22 mouse cellular contexts compared by ENCODE assay signal in the genomic region with DNA sequence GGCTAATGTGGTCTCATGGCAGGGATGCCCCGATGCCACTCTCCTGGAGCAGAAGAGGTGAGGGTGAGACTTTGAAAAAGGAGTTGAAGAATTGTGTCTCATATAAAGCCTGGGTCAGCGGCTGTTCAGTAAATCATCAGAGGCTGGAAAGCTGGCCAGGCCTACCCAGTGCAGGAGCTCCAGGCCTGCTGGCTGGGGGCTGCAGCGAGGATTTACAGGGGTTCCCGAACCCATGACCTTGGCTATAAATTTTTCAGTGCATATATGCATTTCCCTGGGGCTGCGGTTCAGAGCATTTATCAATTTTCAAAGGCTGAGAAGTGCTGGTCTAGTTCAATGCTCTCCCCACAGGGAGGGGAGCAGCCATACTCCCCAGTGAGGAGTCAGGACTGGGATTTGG.
DNase-seq lines count a peak whose midpoint lies in the region; ATAC-seq and TF ChIP-seq lines count a peak whose summit lies in the region.
"Had no signal": no experiment of that assay in that cellular context is flagged by ENCODE, and none has a peak within 500 bp of the region (broad histone marks: within the 10 kb centered on the region; RNA-seq: fewer than 3 reads in every experiment).

No protein-coding gene starts in this region.

- H3K36me3 ChIP-seq in intestine, embryonic 16.5 days (ENCODE audit: control insufficient read depth, insufficient read depth, low read length) = no peaks in the 10 kb centered on the region
- no peaks in the 10 kb centered on the region for H3K36me3 ChIP-seq in intestine, postnatal 0 days (ENCODE audit: control insufficient read depth, insufficient read depth)
- no peaks in the 10 kb centered on the region for H3K36me3 ChIP-seq in midbrain, embryonic 13.5 days
- H3K36me3 ChIP-seq in midbrain, postnatal 0 days (ENCODE audit: insufficient read depth, low read length) = no peaks in the 10 kb centered on the region
- H3K36me3 ChIP-seq in embryonic facial prominence, embryonic 10.5 days (replicated peaks) = no peaks in the 10 kb centered on the region
- no peaks in the 10 kb centered on the region for H3K36me3 ChIP-seq in neural tube, embryonic 11.5 days (ENCODE audit: control insufficient read depth, insufficient read depth, low read length)
- H3K36me3 ChIP-seq in thymus, adult 2 months (ENCODE audit: control insufficient read depth, insufficient read depth, low read length) = no peaks in the 10 kb centered on the region
- H3K36me3 ChIP-seq: embryonic facial prominence, embryonic 15.5 days; forebrain, embryonic 15.5 days; G1E; heart, embryonic 15.5 days; liver, embryonic 13.5 days had no signal

- no peak for TF ChIP-seq CTCF in intestine, postnatal 0 days (IDR thresholded peaks at IDR 0.05; ENCODE audit: low read depth)
- TF ChIP-seq CTCF in midbrain, postnatal 0 days (IDR thresholded peaks at IDR 0.05) = no peak
- TF ChIP-seq CTCF in thymus, adult 2 months (IDR thresholded peaks at IDR 0.05; ENCODE audit: borderline replicate concordance, control insufficient read depth, extremely low read depth, insufficient read depth, low read length, poor library complexity) = no peak

- peaks cover 8% of the 10 kb centered on the region for H3K4me1 ChIP-seq in intestine, embryonic 16.5 days (ENCODE audit: control insufficient read depth, insufficient read depth, low read length)
- H3K4me1 ChIP-seq in intestine, postnatal 0 days (replicated peaks; ENCODE audit: control insufficient read depth, insufficient read depth, low read length) = no peaks in the 10 kb centered on the region
- peaks cover 52% of the 10 kb centered on the region for H3K4me1 ChIP-seq in midbrain, embryonic 13.5 days (replicated peaks)
- H3K4me1 ChIP-seq in midbrain, postnatal 0 days (ENCODE audit: insufficient read depth, low read length) = no peaks in the 10 kb centered on the region
- H3K4me1 ChIP-seq in embryonic facial prominence, embryonic 10.5 days = peaks cover 63% of the 10 kb centered on the region
- H3K4me1 ChIP-seq in neural tube, embryonic 11.5 days (ENCODE audit: control insufficient read depth, insufficient read depth, low read length) = peaks cover 32% of the 10 kb centered on the region
- no peaks in the 10 kb centered on the region for H3K4me1 ChIP-seq in thymus, adult 2 months (replicated peaks; ENCODE audit: control insufficient read depth, insufficient read depth, low read length)
- H3K4me1 ChIP-seq: liver, embryonic 13.5 days had no signal

- H3K27ac ChIP-seq in intestine, embryonic 16.5 days (ENCODE audit: low read length) = no peak overlapping the region
- H3K27ac ChIP-seq in intestine, postnatal 0 days (ENCODE audit: low read depth, low read length) = no peak overlapping the region
- peak overlapping the region; percentile 55; the same call in 1 of the 2 replicates for H3K27ac ChIP-seq in midbrain, embryonic 13.5 days
- H3K27ac ChIP-seq in midbrain, postnatal 0 days (ENCODE audit: low read depth, low read length) = no peak overlapping the region
- peak overlapping the region; percentile 49 for H3K27ac ChIP-seq in embryonic facial prominence, embryonic 10.5 days (replicated peaks)
- H3K27ac ChIP-seq in neural tube, embryonic 11.5 days (ENCODE audit: low read depth, low read length) = peak overlapping the region; percentile 53; the same call in 1 of the 2 replicates
- no peak overlapping the region for H3K27ac ChIP-seq in thymus, adult 2 months (ENCODE audit: control insufficient read depth, insufficient read depth, low read length)
- H3K27ac ChIP-seq: embryonic facial prominence, embryonic 15.5 days; forebrain, embryonic 15.5 days; heart, embryonic 15.5 days; liver, embryonic 13.5 days had no signal

- no peaks in the 10 kb centered on the region for H3K9me3 ChIP-seq in intestine, embryonic 16.5 days (ENCODE audit: control insufficient read depth, low read length)
- H3K9me3 ChIP-seq in intestine, postnatal 0 days (ENCODE audit: control insufficient read depth) = no peaks in the 10 kb centered on the region
- no peaks in the 10 kb centered on the region for H3K9me3 ChIP-seq in midbrain, embryonic 13.5 days
- H3K9me3 ChIP-seq in midbrain, postnatal 0 days (ENCODE audit: low read length) = no peaks in the 10 kb centered on the region
- H3K9me3 ChIP-seq in embryonic facial prominence, embryonic 10.5 days = no peaks in the 10 kb centered on the region
- H3K9me3 ChIP-seq in neural tube, embryonic 11.5 days (ENCODE audit: control insufficient read depth, low read length) = no peaks in the 10 kb centered on the region
- H3K9me3 ChIP-seq: embryonic facial prominence, embryonic 15.5 days; forebrain, embryonic 15.5 days; G1E; heart, embryonic 15.5 days; liver, embryonic 13.5 days had no signal

- ATAC-seq in intestine, embryonic 16.5 days = no peak; the same call in 1 of the 2 replicates
- ATAC-seq in intestine, postnatal 0 days = no peak
- no peak for ATAC-seq in midbrain, embryonic 13.5 days
- no peak for ATAC-seq in midbrain, postnatal 0 days (ENCODE audit: low FRiP score)
- ATAC-seq in neural tube, embryonic 11.5 days (ENCODE audit: insufficient read depth, low FRiP score, low TSS enrichment) = 0 out of 2 replicates have a peak, but pooled peaks have one; percentile 46
- ATAC-seq: forebrain, embryonic 15.5 days; inflammation-experienced regulatory T-cells, adult 6 months; Patski had no signal

- WGBS in intestine, embryonic 16.5 days = 56% methylated on average over 5 of the region's 5 CpGs
- WGBS in intestine, postnatal 0 days = 73% methylated on average over 5 of the region's 5 CpGs
- WGBS in midbrain, embryonic 13.5 days = 73% methylated on average over 5 of the region's 5 CpGs
- 75% methylated on average over 5 of the region's 5 CpGs for WGBS in midbrain, postnatal 0 days
- WGBS in embryonic facial prominence, embryonic 10.5 days = 92% methylated on average over 5 of the region's 5 CpGs
- WGBS in neural tube, embryonic 11.5 days = 33% methylated on average over 5 of the region's 5 CpGs
- 98% methylated on average over 5 of the region's 5 CpGs for WGBS in thymus, adult 2 months

- H3K4me3 ChIP-seq in intestine, embryonic 16.5 days (ENCODE audit: low read length) = no peak overlapping the region
- H3K4me3 ChIP-seq in intestine, postnatal 0 days (ENCODE audit: low read depth, low read length) = no peak overlapping the region
- H3K4me3 ChIP-seq in midbrain, embryonic 13.5 days (replicated peaks) = no peak overlapping the region
- no peak overlapping the region for H3K4me3 ChIP-seq in midbrain, postnatal 0 days (ENCODE audit: low read depth, low read length)
- no peak overlapping the region for H3K4me3 ChIP-seq in embryonic facial prominence, embryonic 10.5 days
- no peak overlapping the region for H3K4me3 ChIP-seq in neural tube, embryonic 11.5 days (ENCODE audit: low read depth, low read length)
- no peak overlapping the region for H3K4me3 ChIP-seq in thymus, adult 2 months (ENCODE audit: control insufficient read depth, insufficient read depth, low read length)
- H3K4me3 ChIP-seq: embryonic facial prominence, embryonic 15.5 days; forebrain, embryonic 15.5 days; heart, embryonic 15.5 days; liver, embryonic 13.5 days had no signal

- no peak for DNase-seq in midbrain, postnatal 0 days (ENCODE audit: low spot score)
- DNase-seq in embryonic facial prominence, embryonic 10.5 days (ENCODE audit: low spot score) = no peak
- DNase-seq in neural tube, embryonic 11.5 days (ENCODE audit: low spot score) = no peak
- DNase-seq in left cerebral cortex, adult 9 months (ENCODE audit: low spot score in 2 of 2) = no peak
- no peak for DNase-seq in thymus, adult 2 months
- DNase-seq: B cell, adult 2 months; cerebellum, adult 11-12 months; cerebellum, postnatal 10 days; heart, postnatal 36 days; kidney, postnatal 10 days; liver, embryonic 13.5 days; lung, embryonic 14.5 days had no signal

- H3K4me2 ChIP-seq in intestine, embryonic 16.5 days (ENCODE audit: low read depth, low read length) = no peak overlapping the region
- no peak overlapping the region for H3K4me2 ChIP-seq in intestine, postnatal 0 days (replicated peaks; ENCODE audit: low read depth)
- H3K4me2 ChIP-seq in midbrain, embryonic 13.5 days (replicated peaks) = no peak overlapping the region
- H3K4me2 ChIP-seq in midbrain, postnatal 0 days (ENCODE audit: low read depth, low read length, poor library complexity, severe bottlenecking) = no peak overlapping the region
- H3K4me2 ChIP-seq in neural tube, embryonic 11.5 days (ENCODE audit: low read depth) = no peak overlapping the region
- H3K4me2 ChIP-seq: embryonic facial prominence, embryonic 15.5 days; forebrain, embryonic 15.5 days; heart, embryonic 15.5 days; liver, embryonic 13.5 days; lung, embryonic 14.5 days had no signal

- TF ChIP-seq POLR2A in thymus, adult 2 months (IDR thresholded peaks at IDR 0.05; ENCODE audit: control insufficient read depth, extremely low read depth, insufficient read depth, low read length, poor library complexity) = no peak

- H3K27me3 ChIP-seq in intestine, embryonic 16.5 days (replicated peaks; ENCODE audit: control insufficient read depth, insufficient read depth, low read length) = no peaks in the 10 kb centered on the region
- no peaks in the 10 kb centered on the region for H3K27me3 ChIP-seq in intestine, postnatal 0 days (replicated peaks; ENCODE audit: control insufficient read depth, insufficient read depth, low read length)
- peaks cover 10% of the 10 kb centered on the region; the same call in 1 of the 2 replicates for H3K27me3 ChIP-seq in midbrain, embryonic 13.5 days
- H3K27me3 ChIP-seq in midbrain, postnatal 0 days (ENCODE audit: insufficient read depth, low read length) = no peaks in the 10 kb centered on the region
- no peaks in the 10 kb centered on the region for H3K27me3 ChIP-seq in embryonic facial prominence, embryonic 10.5 days (replicated peaks; ENCODE audit: low read depth, poor library complexity, severe bottlenecking)
- no peaks in the 10 kb centered on the region for H3K27me3 ChIP-seq in neural tube, embryonic 11.5 days (ENCODE audit: control insufficient read depth, insufficient read depth, low read length)
- no peaks in the 10 kb centered on the region for H3K27me3 ChIP-seq in thymus, adult 2 months (ENCODE audit: control insufficient read depth, insufficient read depth, low read length)
- H3K27me3 ChIP-seq: CH12.LX; embryonic facial prominence, embryonic 15.5 days; forebrain, embryonic 15.5 days; heart, embryonic 15.5 days; liver, embryonic 13.5 days; Patski had no signal

- 0 out of 2 replicates have a peak overlapping the region, but pooled peaks have one; percentile 10 for H3K9ac ChIP-seq in intestine, embryonic 16.5 days (ENCODE audit: low read depth, low read length)
- H3K9ac ChIP-seq in intestine, postnatal 0 days (ENCODE audit: low read depth, low read length) = no peak overlapping the region
- 0 out of 2 replicates have a peak overlapping the region, but pooled peaks have one; percentile 34 for H3K9ac ChIP-seq in midbrain, embryonic 13.5 days (replicated peaks)
- H3K9ac ChIP-seq in midbrain, postnatal 0 days (replicated peaks; ENCODE audit: low read length, poor library complexity, severe bottlenecking) = no peak overlapping the region
- H3K9ac ChIP-seq in neural tube, embryonic 11.5 days (ENCODE audit: low read length) = no peak overlapping the region
- H3K9ac ChIP-seq: embryonic facial prominence, embryonic 15.5 days; forebrain, embryonic 15.5 days; heart, embryonic 15.5 days; liver, embryonic 13.5 days; lung, embryonic 14.5 days had no signal

Comparison
In these comparisons a context has a peak if more than half of its experiments do, and no peak if none do; other contexts are left out.
1. H3K27ac ChIP-seq: peak in midbrain, embryonic 13.5 days (single experiment), embryonic facial prominence, embryonic 10.5 days (single experiment) and neural tube, embryonic 11.5 days (single experiment); none in intestine, embryonic 16.5 days (single experiment), intestine, postnatal 0 days (single experiment), midbrain, postnatal 0 days (single experiment) and thymus, adult 2 months (single experiment).
2. H3K9ac ChIP-seq: peak in intestine, embryonic 16.5 days (single experiment) and midbrain, embryonic 13.5 days (single experiment); none in intestine, postnatal 0 days (single experiment), midbrain, postnatal 0 days (single experiment) and neural tube, embryonic 11.5 days (single experiment).